Mouse (Mus musculus) heart, postnatal 0 days (tissue): ENCODE data around the gene Fam8a1.

ENCODE experiments used
- CTCF ChIP-seq: IDR thresholded peaks from 2 replicates; pipeline ENCODE4 v1.5.1; 2016; ENCODE audit warnings: antibody characterized with exemption, control low read depth, low read depth
- EP300 ChIP-seq: IDR thresholded peaks from 2 replicates; pipeline ENCODE4 v1.6.1; 2016; ENCODE audit warnings: antibody characterized with exemption, low read depth

- TF ChIP-seq CTCF, result no peak
- TF ChIP-seq EP300, result no peak
These were observed 21.4 kb downstream of the Fam8a1 start for GRCm38 (mm10) chr13:46690559-46691241.
